Mouse (Mus musculus) spleen, adult 2 months (tissue): ENCODE data around the gene Eps8l1.

Source experiments
- CTCF ChIP-seq: fragments of 200-500 bp; IDR thresholded peaks from 2 replicates; pipeline ENCODE4 v1.5.1; 2011; ENCODE audit warnings: mild to moderate bottlenecking, inconsistent platforms; ENCODE audit not compliant: insufficient read depth, insufficient read length, insufficient replicate concordance; ENCODE audit errors: extremely low read depth
- POLR2A ChIP-seq: fragments of 200-500 bp; IDR thresholded peaks from 2 replicates; pipeline ENCODE4 v1.6.1; 2011; ENCODE audit warnings: low read depth, low read length, inconsistent platforms

GRCm38 (mm10) chr7:4492284-4493224, 32.1 kb downstream of the Eps8l1 start:
- TF ChIP-seq POLR2A: no peak
- TF ChIP-seq CTCF: no peak
